Mouse (Mus musculus): ENCODE data around the gene Drc3. TPM values are rescaled to one million over a fixed set of nuclear protein-coding genes. Genes with fewer than 3 reads are reported as not detected.
"Not testable (repeated sequence)": the region's sequence is repeated elsewhere in the genome, so short reads cannot be mapped to it uniquely, and the experiment has no call there.

Drc3 gene
- total and polyA plus RNA-seq, 2 experiments from 2014 or later: 8.6 to 9.2 TPM

- no peak for ATAC-seq (ENCODE audit: low FRiP score)
- TF ChIP-seq CTCF (IDR thresholded peaks at IDR 0.05): no peak
These were observed 80.4 kb downstream of the Drc3 start for GRCm38 (mm10) chr11:60433501-60433900.

GRCm38 (mm10) chr11:60435133-60435532, 82.0 kb downstream of the Drc3 start:
- H3K36me3 ChIP-seq (ENCODE audit: insufficient read depth, low read length): peaks cover 39% of the 10 kb centered on the region
- 96% methylated on average over 1 of the region's 1 CpGs for WGBS

More at GRCm38 (mm10) chr11:60433501-60433900, 80.4 kb downstream of the Drc3 start:
- no peaks in the 10 kb centered on the region for H3K4me1 ChIP-seq (ENCODE audit: insufficient read depth, low read length)
- no peak overlapping the region for H3K27ac ChIP-seq (ENCODE audit: low read depth, low read length)
- peaks cover 33% of the 10 kb centered on the region for H3K36me3 ChIP-seq (ENCODE audit: insufficient read depth, low read length)
- no peak overlapping the region for H3K4me2 ChIP-seq (ENCODE audit: low read depth, low read length, poor library complexity, severe bottlenecking)
- no peaks in the 10 kb centered on the region for H3K27me3 ChIP-seq (ENCODE audit: insufficient read depth, low read length)
- no peak overlapping the region for H3K9ac ChIP-seq (replicated peaks; ENCODE audit: low read length, poor library complexity, severe bottlenecking)
- no peak overlapping the region for H3K4me3 ChIP-seq (ENCODE audit: low read depth, low read length)
- no peak for DNase-seq (ENCODE audit: low spot score)
- no peaks in the 10 kb centered on the region for H3K9me3 ChIP-seq (ENCODE audit: low read length)

GRCm38 (mm10) chr11:60436618-60437017, 83.5 kb downstream of the Drc3 start:
- no peak for TF ChIP-seq CTCF (IDR thresholded peaks at IDR 0.05)
- 92% methylated on average over 3 of the region's 3 CpGs for WGBS
- Histone ChIP-seq H3K4me2 (ENCODE audit: low read depth, low read length, poor library complexity, severe bottlenecking) (no peak overlapping the region), H3K36me3 (ENCODE audit: insufficient read depth, low read length) (peaks cover 45% of the 10 kb centered on the region), H3K4me3 (ENCODE audit: low read depth, low read length) (no peak overlapping the region), H3K27ac (ENCODE audit: low read depth, low read length) (no peak overlapping the region), H3K27me3 (ENCODE audit: insufficient read depth, low read length) (no peaks in the 10 kb centered on the region), H3K9me3 (ENCODE audit: low read length) (no peaks in the 10 kb centered on the region), H3K9ac (replicated peaks; ENCODE audit: low read length, poor library complexity, severe bottlenecking) (no peak overlapping the region), H3K4me1 (ENCODE audit: insufficient read depth, low read length) (no peaks in the 10 kb centered on the region)
- DNase-seq (ENCODE audit: low spot score) (no peak), ATAC-seq (ENCODE audit: low FRiP score) (no peak)

More at GRCm38 (mm10) chr11:60435133-60435532, 82.0 kb downstream of the Drc3 start:
- Histone ChIP-seq H3K9ac (replicated peaks; ENCODE audit: low read length, poor library complexity, severe bottlenecking) (no peak overlapping the region), H3K4me1 (ENCODE audit: insufficient read depth, low read length) (no peaks in the 10 kb centered on the region), H3K27me3 (ENCODE audit: insufficient read depth, low read length) (no peaks in the 10 kb centered on the region), H3K9me3 (ENCODE audit: low read length) (no peaks in the 10 kb centered on the region), H3K27ac (ENCODE audit: low read depth, low read length) (no peak overlapping the region), H3K4me2 (ENCODE audit: low read depth, low read length, poor library complexity, severe bottlenecking) (no peak overlapping the region), H3K4me3 (ENCODE audit: low read depth, low read length) (no peak overlapping the region)
- no peak for ATAC-seq (ENCODE audit: low FRiP score)
- DNase-seq (ENCODE audit: low spot score): no peak
- TF ChIP-seq CTCF (IDR thresholded peaks at IDR 0.05): no peak

GRCm38 (mm10) chr11:60439621-60440020, 86.5 kb downstream of the Drc3 start:
- H3K4me1 ChIP-seq (ENCODE audit: insufficient read depth, low read length); H3K27me3 ChIP-seq (ENCODE audit: insufficient read depth, low read length); H3K4me2 ChIP-seq (ENCODE audit: low read depth, low read length, poor library complexity, severe bottlenecking); H3K4me3 ChIP-seq (ENCODE audit: low read depth, low read length); H3K27ac ChIP-seq (ENCODE audit: low read depth, low read length); DNase-seq (ENCODE audit: low spot score); ATAC-seq (ENCODE audit: low FRiP score); H3K9ac ChIP-seq (replicated peaks; ENCODE audit: low read length, poor library complexity, severe bottlenecking); H3K9me3 ChIP-seq (ENCODE audit: low read length): not testable (repeated sequence)
- peaks cover 52% of the 10 kb centered on the region for H3K36me3 ChIP-seq (ENCODE audit: insufficient read depth, low read length)
- 31% methylated on average over 1 of the region's 1 CpGs for WGBS

GRCm38 (mm10) chr11:60440176-60440575, 87.0 kb downstream of the Drc3 start:
- H3K27ac ChIP-seq (ENCODE audit: low read depth, low read length): no peak overlapping the region
- TF ChIP-seq CTCF (IDR thresholded peaks at IDR 0.05): no peak
- H3K9ac ChIP-seq (replicated peaks; ENCODE audit: low read length, poor library complexity, severe bottlenecking): no peak overlapping the region
- DNase-seq (ENCODE audit: low spot score) (no peak), ATAC-seq (ENCODE audit: low FRiP score) (no peak)
- H3K4me2 ChIP-seq (ENCODE audit: low read depth, low read length, poor library complexity, severe bottlenecking): no peak overlapping the region
- H3K4me3 ChIP-seq (ENCODE audit: low read depth, low read length): no peak overlapping the region
- no peaks in the 10 kb centered on the region for H3K4me1 ChIP-seq (ENCODE audit: insufficient read depth, low read length)
- H3K36me3 ChIP-seq (ENCODE audit: insufficient read depth, low read length): peaks cover 46% of the 10 kb centered on the region
- no peaks in the 10 kb centered on the region for H3K9me3 ChIP-seq (ENCODE audit: low read length)
- no peaks in the 10 kb centered on the region for H3K27me3 ChIP-seq (ENCODE audit: insufficient read depth, low read length)
- WGBS: 54% methylated on average over 7 of the region's 7 CpGs

- no peaks in the 10 kb centered on the region for H3K27me3 ChIP-seq (ENCODE audit: insufficient read depth, low read length)
- no peak overlapping the region for H3K27ac ChIP-seq (ENCODE audit: low read depth, low read length)
- no peak overlapping the region for H3K4me2 ChIP-seq (ENCODE audit: low read depth, low read length, poor library complexity, severe bottlenecking)
- DNase-seq (ENCODE audit: low spot score) (no peak), ATAC-seq (ENCODE audit: low FRiP score) (no peak)
- WGBS: 82% methylated on average over 6 of the region's 6 CpGs
- peaks cover 35% of the 10 kb centered on the region for H3K36me3 ChIP-seq (ENCODE audit: insufficient read depth, low read length)
- no peak for TF ChIP-seq CTCF (IDR thresholded peaks at IDR 0.05)
- no peaks in the 10 kb centered on the region for H3K4me1 ChIP-seq (ENCODE audit: insufficient read depth, low read length)
- H3K4me3 ChIP-seq (ENCODE audit: low read depth, low read length): no peak overlapping the region
- no peaks in the 10 kb centered on the region for H3K9me3 ChIP-seq (ENCODE audit: low read length)
- H3K9ac ChIP-seq (replicated peaks; ENCODE audit: low read length, poor library complexity, severe bottlenecking): no peak overlapping the region
These were observed 89.8 kb downstream of the Drc3 start for GRCm38 (mm10) chr11:60442896-60443295.

Other genes with a start within 250 kb of the Drc3 start
- gene Rai1, start 248.3 kb upstream of the Drc3 start, total RNA-seq (2014; rRNA removed): 50.7 and 66.8 TPM in 2 replicates
- gene Rai1, start 248.3 kb upstream of the Drc3 start, polyA plus RNA-seq (2015; fragmentation: Nextera tagmentation; extraction: Ambion mirVana): 20.1 and 22.0 TPM in 2 replicates
- 77.1 and 96.5 TPM in 2 replicates for gene Srebf1, start 130.7 kb upstream of the Drc3 start, total RNA-seq (2014; rRNA removed)
- 34.5 and 38.1 TPM in 2 replicates for gene Srebf1, start 130.7 kb upstream of the Drc3 start, polyA plus RNA-seq (2015; fragmentation: Nextera tagmentation; extraction: Ambion mirVana)
- gene Tom1l2, start 424 bp upstream of the Drc3 start, total RNA-seq (2014; rRNA removed): 108 and 120 TPM in 2 replicates
- gene Tom1l2, start 424 bp upstream of the Drc3 start, polyA plus RNA-seq (2015; fragmentation: Nextera tagmentation; extraction: Ambion mirVana): 49.4 and 51.6 TPM in 2 replicates
- gene Gid4, start 63.8 kb downstream of the Drc3 start, total RNA-seq (2014; rRNA removed): 32.2 and 33.0 TPM in 2 replicates
- 19.2 and 20.1 TPM in 2 replicates for gene Gid4, start 63.8 kb downstream of the Drc3 start, polyA plus RNA-seq (2015; fragmentation: Nextera tagmentation; extraction: Ambion mirVana)
- gene Atpaf2, start 65.1 kb downstream of the Drc3 start, total RNA-seq (2014; rRNA removed): 34.8 and 42.3 TPM in 2 replicates
- 47.9 and 48.1 TPM in 2 replicates for gene Atpaf2, start 65.1 kb downstream of the Drc3 start, polyA plus RNA-seq (2015; fragmentation: Nextera tagmentation; extraction: Ambion mirVana)
- gene Drg2, start 101.3 kb downstream of the Drc3 start, total RNA-seq (2014; rRNA removed): 88.6 and 92.6 TPM in 2 replicates
- gene Drg2, start 101.3 kb downstream of the Drc3 start, polyA plus RNA-seq (2015; fragmentation: Nextera tagmentation; extraction: Ambion mirVana): 83.1 and 87.8 TPM in 2 replicates
- gene Myo15, start 116.0 kb downstream of the Drc3 start, total RNA-seq (2014; rRNA removed): 0.14 and 0.22 TPM in 2 replicates
- gene Myo15, start 116.0 kb downstream of the Drc3 start, polyA plus RNA-seq (2015; fragmentation: Nextera tagmentation; extraction: Ambion mirVana): 0.23 and 0.52 TPM in 2 replicates
- gene Alkbh5, start 183.1 kb downstream of the Drc3 start, total RNA-seq (2014; rRNA removed): 32.0 and 34.0 TPM in 2 replicates
- gene Alkbh5, start 183.1 kb downstream of the Drc3 start, polyA plus RNA-seq (2015; fragmentation: Nextera tagmentation; extraction: Ambion mirVana): 18.4 and 23.1 TPM in 2 replicates